Mouse (Mus musculus): ENCODE data around the gene Casc1.
"Not testable (repeated sequence)": the region's sequence is repeated elsewhere in the genome, so short reads cannot be mapped to it uniquely, and the experiment has no call there.

The Casc1 gene

GRCm38 (mm10) chr6:145135804-145136203 lies 75.0 kb downstream of the Casc1 start:
- DNase-seq = no peak

GRCm38 (mm10) chr6:145135295-145135694 lies 75.5 kb downstream of the Casc1 start:
- DNase-seq = no peak

DNA sequence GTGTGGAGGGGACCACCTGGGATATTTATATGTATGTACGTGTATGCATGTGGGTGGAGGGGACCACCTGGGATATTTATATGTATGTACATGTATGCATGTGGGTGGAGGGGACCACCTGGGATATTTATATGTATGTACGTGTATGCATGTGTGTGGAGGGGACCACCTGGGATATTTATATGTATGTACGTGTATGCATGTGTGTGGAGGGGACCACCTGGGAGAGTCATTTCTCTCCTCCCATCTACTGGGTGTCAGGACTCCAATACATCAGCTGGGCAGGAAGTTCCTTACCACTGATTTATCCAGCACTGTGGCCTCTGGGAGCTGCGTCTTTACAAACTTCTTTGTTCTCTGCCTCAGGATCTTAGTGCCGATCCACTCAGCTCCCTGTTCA lies 77.8 kb downstream of the Casc1 start:
- not testable (repeated sequence) for DNase-seq

- no peak for DNase-seq
Measured at GRCm38 (mm10) chr6:145131991-145132390, 78.8 kb downstream of the Casc1 start.

DNA sequence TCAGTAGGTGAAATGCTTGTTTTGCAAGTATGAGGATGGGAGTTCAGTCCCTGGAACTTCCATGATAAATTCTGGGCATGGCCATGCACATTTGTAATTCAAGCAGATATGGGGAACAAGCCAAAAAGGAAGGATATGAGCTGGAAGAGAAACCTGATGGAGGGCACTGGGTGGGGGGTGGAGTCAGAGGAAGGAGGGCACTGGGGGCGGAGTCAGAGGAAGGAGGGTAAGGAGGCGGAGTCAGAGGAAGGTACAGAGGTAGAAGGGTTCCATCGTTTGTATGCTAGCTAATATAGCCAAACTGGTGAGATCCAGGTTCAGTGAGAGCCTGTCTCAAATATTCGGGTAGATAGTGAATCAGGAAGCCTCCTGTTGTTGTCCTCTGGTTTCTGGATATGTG lies 81.2 kb downstream of the Casc1 start:
- DNase-seq = no peak

DNA sequence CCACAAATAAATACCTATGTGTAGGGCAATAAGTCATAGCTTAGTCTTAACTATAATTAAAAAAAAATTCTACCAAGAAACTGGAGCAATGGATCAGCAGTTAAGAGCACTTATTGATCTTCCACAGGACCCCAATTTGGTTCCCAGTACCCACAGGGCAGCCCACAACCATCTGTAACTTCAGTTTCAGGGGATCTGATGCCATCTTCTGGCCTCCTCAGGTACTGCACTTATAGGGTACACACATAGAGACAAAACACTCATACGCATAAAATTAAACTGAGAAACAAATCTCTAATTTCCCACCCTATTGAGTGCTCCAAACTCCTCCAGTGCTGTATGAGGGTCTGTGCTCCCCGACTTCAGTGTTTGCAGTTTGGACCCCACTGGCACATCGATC lies 83.2 kb downstream of the Casc1 start:
- no peak for DNase-seq

- peak; percentile 24 to 46 for DNase-seq
Measured at GRCm38 (mm10) chr6:145125591-145126113, 85.2 kb downstream of the Casc1 start.
